Mouse (Mus musculus) ES-Bruce4 (cell line): Measurements from ENCODE around the gene Cacna2d3.

Experiments used
- CTCF ChIP-seq: IDR thresholded peaks from one replicate; pipeline ENCODE4 v1.8.1; 2011; ENCODE audit warnings: low read depth, low read length
- POLR2A ChIP-seq: IDR thresholded peaks from one replicate; pipeline ENCODE4 v1.8.1; 2011; ENCODE audit warnings: low read length; ENCODE audit not compliant: insufficient read depth

DNA sequence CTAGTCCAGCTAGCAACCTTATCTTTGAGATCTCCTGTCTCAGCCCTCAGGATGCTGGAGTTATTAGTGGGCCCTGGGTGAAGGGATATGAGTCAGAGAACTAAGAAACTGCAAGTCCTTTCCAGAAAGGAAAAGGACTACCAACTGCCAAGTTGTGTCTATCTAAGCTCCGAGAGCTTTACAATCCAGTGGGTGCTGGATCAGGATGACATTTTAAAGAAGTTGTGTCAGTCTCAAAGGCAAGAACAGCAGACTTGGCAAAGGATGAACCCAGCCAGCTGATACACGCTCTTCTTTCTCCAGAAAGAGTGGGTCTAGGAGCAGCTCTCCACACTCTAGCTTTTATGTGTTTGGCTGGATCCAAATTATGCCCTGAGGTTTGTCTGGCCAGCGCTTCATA, 530.2 kb downstream of the Cacna2d3 start:
- TF ChIP-seq CTCF: no peak
- no peak for TF ChIP-seq POLR2A
